Mouse (Mus musculus) lung, adult 2 months (tissue): ENCODE results near the gene Zfp362.

ENCODE experiments used
- CTCF ChIP-seq: fragments of 200-500 bp; IDR thresholded peaks from 2 replicates; pipeline ENCODE4 v1.5.1; 2011; ENCODE audit warnings: mild to moderate bottlenecking, low read length, control low read depth; ENCODE audit not compliant: insufficient read depth
- POLR2A ChIP-seq: fragments of 200-500 bp; IDR thresholded peaks from 2 replicates; pipeline ENCODE4 v1.6.1; 2011; ENCODE audit warnings: low read depth, mild to moderate bottlenecking, control low read depth, low read length, borderline replicate concordance; ENCODE audit errors: extremely low read depth

DNA sequence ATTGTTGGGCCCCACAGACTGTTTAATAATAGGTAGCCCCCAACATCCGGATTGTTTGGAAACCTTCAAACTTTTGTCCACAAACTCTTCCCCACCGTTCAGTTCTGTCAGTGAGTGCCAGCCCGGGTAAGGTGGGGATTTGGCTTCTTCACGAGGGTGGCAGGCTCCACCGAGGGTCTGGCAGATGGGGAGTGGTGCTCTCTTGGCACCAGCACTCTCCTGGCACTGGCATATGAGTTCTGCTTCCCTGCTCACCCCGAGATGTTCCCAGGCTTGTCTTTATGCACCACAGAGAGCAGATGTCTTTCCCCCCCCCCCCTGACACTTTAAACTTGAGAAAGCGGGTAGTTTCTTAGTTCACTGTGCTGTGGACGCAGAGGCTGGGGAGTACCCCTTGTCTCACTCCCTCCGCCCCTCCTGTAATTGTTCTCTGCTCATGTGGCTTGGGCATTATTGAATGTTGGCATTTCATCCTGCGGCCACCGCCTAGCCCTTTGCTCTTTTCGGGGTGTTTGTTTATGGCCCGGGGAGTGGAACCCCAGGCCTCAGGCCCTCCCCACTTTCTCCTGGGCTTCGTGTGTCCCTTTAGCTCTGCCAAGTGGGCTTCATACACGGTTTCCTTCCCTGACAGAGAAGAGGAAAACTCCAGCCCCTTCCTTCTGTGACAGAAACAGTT is 76.7 kb downstream of the Zfp362 start:
- TF ChIP-seq CTCF (no peak), POLR2A (no peak)
